Mouse (Mus musculus) liver, embryonic 14.5 days (tissue): ENCODE measurements around the gene Dlgap1. TPM values are rescaled to one million over a fixed set of nuclear protein-coding genes. Genes with fewer than 3 reads are reported as not detected.

Experiments
- ATAC-seq: fragments of 200-750 bp; cut with Nextera tagmentation; 2 replicates; pipeline ENCODE4 v1.8.0; 2017; ENCODE audit warnings: moderate number of reproducible peaks, mild to moderate bottlenecking, moderate library complexity; ENCODE audit not compliant: insufficient read depth
- DNase-seq, 3 experiments: peaks; one replicate each; pipeline ENCODE4 v3.0.0-alpha.2; 2012 to 2013; ENCODE audit warnings: low read depth in 3 of 3, low spot score in 3 of 3
- H3K27ac ChIP-seq: fragments of 300-500 bp; sonication (generic); 2 replicates; pipeline ENCODE4 v1.5.1; 2014; ENCODE audit warnings: moderate library complexity, mild to moderate bottlenecking, control low read depth, inconsistent platforms
- H3K27me3 ChIP-seq: fragments of 300-500 bp; sonication (generic); 2 replicates; pipeline ENCODE4 v1.6.1; 2014; ENCODE audit warnings: mild to moderate bottlenecking, low read length, moderate library complexity; ENCODE audit not compliant: control insufficient read depth, insufficient read depth
- H3K36me3 ChIP-seq: fragments of 300-500 bp; sonication (generic); replicated peaks from 2 replicates; pipeline ENCODE4 v1.6.1; 2014; ENCODE audit warnings: low read depth; ENCODE audit not compliant: control insufficient read depth, insufficient read depth
- H3K4me1 ChIP-seq, 2 experiments: fragments of 200-500 bp in 1 of 2; fragments of 300-500 bp in 1 of 2; sonication (generic) in 1 of 2; replicated peaks; 2 replicates each; pipeline ENCODE4 v1.6.1; 2012 to 2014; ENCODE audit warnings: antibody characterized with exemption in 1 of 2, inconsistent platforms in 1 of 2, low read length in 1 of 2; ENCODE audit not compliant: control insufficient read depth in 2 of 2, insufficient read depth in 2 of 2
- H3K4me2 ChIP-seq: fragments of 300-500 bp; sonication (generic); 2 replicates; pipeline ENCODE4 v1.6.1; 2014; ENCODE audit warnings: low read depth, mild to moderate bottlenecking, control low read depth, moderate library complexity
- H3K4me3 ChIP-seq, 2 experiments: fragments of 200-500 bp in 1 of 2; fragments of 300-500 bp in 1 of 2; sonication (generic) in 1 of 2; 2 replicates each; pipeline ENCODE4 v1.5.1; 2012 to 2014; ENCODE audit warnings: low read depth in 2 of 2, low read length in 2 of 2, mild to moderate bottlenecking in 2 of 2, control low read depth in 1 of 2, inconsistent platforms in 1 of 2, moderate library complexity in 1 of 2; ENCODE audit not compliant: insufficient read depth in 1 of 2
- H3K9ac ChIP-seq: fragments of 300-500 bp; sonication (generic); replicated peaks from 2 replicates; pipeline ENCODE4 v1.6.1; 2014; ENCODE audit warnings: mild to moderate bottlenecking, control low read depth, moderate library complexity
- H3K9me3 ChIP-seq: fragments of 300-500 bp; sonication (generic); 2 replicates; pipeline ENCODE4 v1.6.1; 2016; ENCODE audit warnings: low read length, mixed read lengths; ENCODE audit not compliant: control insufficient read depth
- CTCF ChIP-seq: IDR thresholded peaks from 2 replicates; pipeline ENCODE4 v1.5.1; 2016; ENCODE audit warnings: antibody characterized with exemption, low read depth, control low read depth
- EP300 ChIP-seq: IDR thresholded peaks from 2 replicates; pipeline ENCODE4 v1.6.1; 2016; ENCODE audit warnings: antibody characterized with exemption, low read depth
- WGBS: fragments of 180-500 bp; shearing (Covaris S2); extraction: QIAGEN DNeasy Blood & Tissue Kit; methylation state at CpG from one replicate; pipeline ENCODE4 v1.1.7; 2014; ENCODE audit not compliant: insufficient replicate concordance; 5-methylcytosine and 5-hydroxymethylcytosine counted together
- polyA plus RNA-seq, 2 experiments: library from polyadenylated mRNA; depleted of rRNA in 1 of 2; stranded (reverse) in 1 of 2; unstranded in 1 of 2; fragments of >200 nt; fragmentation: Nextera tagmentation in 1 of 2; extraction: Ambion mirVana in 1 of 2; gene quantifications; 2 replicates each; pipeline versions ENCODE4 v1.2.1 to v1.2.3; 2012 to 2014

The Dlgap1 gene
- polyA plus RNA-seq, 2 experiments = 0.01 TPM; not detected in 1

- no peak for DNase-seq
- H3K4me3 ChIP-seq = no peak overlapping the region
- H3K9ac ChIP-seq = no peak overlapping the region
- H3K36me3 ChIP-seq = no peaks in the 10 kb centered on the region
- TF ChIP-seq EP300 (no peak), CTCF (no peak)
- WGBS = 52% methylated on average over 6 of the region's 6 CpGs
- no peaks in the 10 kb centered on the region for H3K4me1 ChIP-seq
- H3K27me3 ChIP-seq = peaks cover 22% of the 10 kb centered on the region
- H3K27ac ChIP-seq = no peak overlapping the region
- no peaks in the 10 kb centered on the region for H3K9me3 ChIP-seq
- no peak for ATAC-seq
- no peak overlapping the region for H3K4me2 ChIP-seq
These were observed 5.1 kb downstream of the Dlgap1 start for GRCm38 (mm10) chr17:69973991-69974390.

GRCm38 (mm10) chr17:69982236-69982923, 13.5 kb downstream of the Dlgap1 start:
- TF ChIP-seq CTCF (no peak), EP300 (no peak)
- WGBS = 56% methylated on average over 6 of the region's 6 CpGs
- no peak overlapping the region for H3K4me2 ChIP-seq
- H3K27ac ChIP-seq = no peak overlapping the region
- DNase-seq (no peak), ATAC-seq (no peak)
- H3K4me3 ChIP-seq = no peak overlapping the region
- H3K9me3 ChIP-seq = no peaks in the 10 kb centered on the region
- no peaks in the 10 kb centered on the region for H3K36me3 ChIP-seq
- H3K9ac ChIP-seq = no peak overlapping the region
- no peaks in the 10 kb centered on the region for H3K27me3 ChIP-seq
- no peaks in the 10 kb centered on the region for H3K4me1 ChIP-seq

- 41% methylated on average over 2 of the region's 2 CpGs for WGBS
- Histone ChIP-seq H3K27me3 (no peaks in the 10 kb centered on the region), H3K4me1 (no peaks in the 10 kb centered on the region), H3K9me3 (no peaks in the 10 kb centered on the region), H3K4me2 (no peak overlapping the region), H3K36me3 (no peaks in the 10 kb centered on the region), H3K27ac (no peak overlapping the region), H3K9ac (no peak overlapping the region), H3K4me3 (no peak overlapping the region)
- DNase-seq (no peak), ATAC-seq (no peak)
- TF ChIP-seq EP300 (no peak), CTCF (no peak)
These were observed 27.5 kb downstream of the Dlgap1 start for GRCm38 (mm10) chr17:69996406-69996805.

- TF ChIP-seq EP300 = no peak
- TF ChIP-seq CTCF = no peak
- H3K4me2 ChIP-seq = no peak overlapping the region
- H3K36me3 ChIP-seq = no peaks in the 10 kb centered on the region
- H3K9me3 ChIP-seq = no peaks in the 10 kb centered on the region
- WGBS = 56% methylated on average over 3 of the region's 3 CpGs
- H3K4me3 ChIP-seq = no peak overlapping the region
- no peak overlapping the region for H3K27ac ChIP-seq
- H3K4me1 ChIP-seq = no peaks in the 10 kb centered on the region
- H3K9ac ChIP-seq = no peak overlapping the region
- ATAC-seq (no peak), DNase-seq (no peak)
- H3K27me3 ChIP-seq = no peaks in the 10 kb centered on the region
These were observed 33.2 kb downstream of the Dlgap1 start for GRCm38 (mm10) chr17:70002026-70002425.

- no peaks in the 10 kb centered on the region for H3K9me3 ChIP-seq
- no peak overlapping the region for H3K27ac ChIP-seq
- TF ChIP-seq EP300 (no peak), CTCF (no peak)
- no peak for ATAC-seq
- H3K36me3 ChIP-seq = no peaks in the 10 kb centered on the region
- no peak for DNase-seq
- no peaks in the 10 kb centered on the region for H3K27me3 ChIP-seq
- H3K4me1 ChIP-seq = no peaks in the 10 kb centered on the region
- H3K4me2 ChIP-seq = no peak overlapping the region
- H3K9ac ChIP-seq = no peak overlapping the region
- WGBS = 53% methylated on average over 6 of the region's 6 CpGs
- no peak overlapping the region for H3K4me3 ChIP-seq
These were observed 35.8 kb downstream of the Dlgap1 start for GRCm38 (mm10) chr17:70004628-70005027.
